Mouse (Mus musculus): Measurements from ENCODE around the gene C1qtnf5.

GRCm38 (mm10) chr9:44071914-44072598 is 35.0 kb upstream of the C1qtnf5 start:
- no peak for TF ChIP-seq CTCF (IDR thresholded peaks at IDR 0.05; ENCODE audit: low read depth)
- no peak for TF ChIP-seq EP300 (IDR thresholded peaks at IDR 0.05; ENCODE audit: low read depth)
